Mouse (Mus musculus) mouse embryonic stem cell (cell line): ENCODE results near the gene Kif13a.

Experiments
- in situ Hi-C, 2 experiments: fragments of 300-500 bp; cut with MboI; formaldehyde crosslinking; loops; 1 replicate in 1 of 2; 3 replicates in 1 of 2; pipeline ENCODE4 v1.14.3; 2019 to 2020; ENCODE audit warnings: low sequenced_read_pairs in 2 of 2, low pct_unique_long_range_greater_than_20kb in 1 of 2, mixed read lengths in 1 of 2; ENCODE audit not compliant: unreplicated experiment in 1 of 2

The Kif13a gene

DNA sequence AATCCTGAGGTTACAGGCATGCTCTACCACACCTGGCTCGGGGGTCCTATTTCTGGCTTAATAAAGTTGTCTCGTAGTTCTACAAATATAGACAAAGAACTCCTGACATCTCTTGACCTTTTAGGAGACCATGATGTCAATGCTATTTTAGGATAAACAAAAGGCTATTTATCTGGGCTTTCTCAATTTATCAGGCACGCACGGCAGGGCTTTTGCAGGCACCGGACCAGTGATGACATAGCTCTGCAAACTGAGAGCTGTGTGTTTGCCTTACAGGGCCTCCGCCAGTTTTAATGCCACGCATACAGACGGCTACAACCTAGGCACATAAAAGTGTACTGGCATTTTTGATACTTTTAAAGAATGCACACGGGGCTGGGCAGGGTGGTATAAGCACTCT, 118.0 kb downstream of the Kif13a start:
- in situ Hi-C loops: loop anchor here (10.0 to 25.0 kb wide), 2 partner anchors 201 to 203 kb away; partner anchors contain the start of gene Nhlrc1 (in 2 of the 2)

DNA sequence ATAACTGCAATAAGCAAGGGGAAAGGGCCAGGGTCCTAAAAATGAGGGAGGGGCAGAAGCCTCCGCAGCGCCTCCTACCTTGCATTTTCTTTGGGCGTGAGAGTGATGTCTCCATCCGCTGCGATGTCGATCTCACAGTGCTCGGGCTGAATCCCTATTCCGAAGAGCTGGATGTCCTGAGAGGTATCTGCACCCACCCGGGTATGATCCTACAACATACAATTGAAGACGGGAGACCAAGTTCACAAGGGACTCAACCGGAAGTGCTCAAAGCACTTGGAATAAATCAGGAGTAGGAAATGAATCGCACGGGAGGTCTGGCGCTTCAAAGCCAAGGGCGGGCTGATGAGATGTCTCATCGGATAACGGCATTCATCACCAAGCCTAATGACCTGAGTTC, 119.1 kb downstream of the Kif13a start:
- in situ Hi-C loops: loop anchor here (10.0 to 25.0 kb wide), 2 partner anchors 202 to 204 kb away; partner anchors contain the start of gene Nhlrc1 (in 2 of the 2)

DNA sequence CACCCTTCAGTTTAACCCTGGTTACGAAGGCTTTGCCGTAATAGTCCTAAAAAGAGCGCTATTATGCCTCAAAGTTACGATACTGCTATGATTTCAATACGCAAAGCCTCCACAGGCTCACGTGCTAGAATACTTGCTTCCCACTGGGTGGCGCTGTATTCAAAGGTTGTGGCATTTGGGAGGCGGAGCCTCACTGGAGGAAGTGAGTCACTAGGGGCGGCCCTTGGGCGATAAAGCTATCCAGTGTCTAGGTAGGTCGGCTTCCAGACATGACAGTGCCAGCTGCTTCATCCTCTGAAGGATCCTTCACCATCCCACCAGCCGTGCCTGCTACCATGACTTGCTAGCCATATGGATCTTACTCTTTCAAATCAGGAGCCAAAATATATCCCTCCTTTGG, 119.6 kb downstream of the Kif13a start:
- in situ Hi-C loops: loop anchor here (10.0 to 25.0 kb wide), 2 partner anchors 202 to 205 kb away; partner anchors contain the start of gene Nhlrc1 (in 2 of the 2)

DNA sequence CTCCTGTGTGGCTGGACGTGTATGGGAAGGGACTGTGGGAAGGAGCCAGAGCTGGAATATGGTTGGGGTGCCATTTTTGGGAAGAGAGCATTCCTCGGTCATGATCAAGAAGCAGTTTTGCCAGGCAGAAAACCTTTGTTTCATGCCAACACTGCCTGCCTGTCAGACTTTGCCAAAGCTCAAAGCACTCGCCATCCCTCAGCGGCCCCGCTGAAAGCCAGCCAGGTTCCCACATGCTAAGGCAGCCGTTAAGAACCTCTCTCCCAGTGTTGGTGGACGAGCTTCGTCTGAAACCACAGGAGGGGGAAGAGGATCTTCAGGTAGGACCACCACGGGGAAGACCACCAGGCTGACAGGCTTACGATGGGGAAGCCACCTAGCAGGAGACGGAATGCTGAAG, 121.8 kb downstream of the Kif13a start:
- in situ Hi-C loops: loop anchor here in 1 of 2 experiments (25.0 kb wide), 1 partner anchor 204 kb away; the partner anchor contains the start of gene Nhlrc1

DNA sequence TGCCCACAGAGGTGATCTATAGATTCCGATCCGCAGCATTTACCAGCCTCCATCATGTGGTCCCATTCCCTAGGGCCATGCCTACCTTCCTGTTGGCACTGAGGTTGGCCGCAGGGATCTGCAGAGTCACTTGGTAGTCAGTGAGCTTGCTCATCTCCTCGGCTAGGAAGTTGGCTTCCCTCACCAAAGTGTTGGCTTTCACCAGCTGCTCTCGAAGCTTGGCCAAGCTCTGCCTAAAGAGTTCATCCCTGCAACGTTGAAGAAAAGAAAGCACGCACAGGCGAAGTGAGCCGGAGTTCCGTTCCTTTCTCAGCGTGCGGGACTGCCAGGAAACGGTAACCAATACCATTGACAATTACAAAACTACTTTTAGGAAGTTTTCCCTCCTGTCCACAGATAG, 128.5 kb downstream of the Kif13a start:
- in situ Hi-C loops: loop anchor here in 1 of 2 experiments (25.0 kb wide), 1 partner anchor 211 kb away; the partner anchor contains the start of gene Nhlrc1

DNA sequence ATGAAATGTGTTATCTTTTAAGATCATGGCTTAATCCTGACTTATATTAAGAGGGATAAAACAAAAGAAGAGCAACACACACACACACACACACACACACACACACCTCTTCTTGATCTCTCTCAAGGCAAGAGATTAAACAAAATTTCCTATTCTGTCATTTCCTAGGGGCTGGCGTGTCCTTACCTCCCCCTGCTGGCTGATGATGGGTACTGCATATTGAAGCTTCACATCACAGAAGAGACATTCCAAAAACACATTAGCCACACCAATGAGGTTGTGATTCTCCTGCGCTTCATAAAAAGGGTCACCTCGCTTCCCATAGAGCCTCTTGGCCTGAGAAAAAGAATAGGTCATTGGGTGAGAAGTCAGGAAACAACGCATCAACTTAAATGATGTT, 131.5 kb downstream of the Kif13a start:
- in situ Hi-C loops: no loop called here

DNA sequence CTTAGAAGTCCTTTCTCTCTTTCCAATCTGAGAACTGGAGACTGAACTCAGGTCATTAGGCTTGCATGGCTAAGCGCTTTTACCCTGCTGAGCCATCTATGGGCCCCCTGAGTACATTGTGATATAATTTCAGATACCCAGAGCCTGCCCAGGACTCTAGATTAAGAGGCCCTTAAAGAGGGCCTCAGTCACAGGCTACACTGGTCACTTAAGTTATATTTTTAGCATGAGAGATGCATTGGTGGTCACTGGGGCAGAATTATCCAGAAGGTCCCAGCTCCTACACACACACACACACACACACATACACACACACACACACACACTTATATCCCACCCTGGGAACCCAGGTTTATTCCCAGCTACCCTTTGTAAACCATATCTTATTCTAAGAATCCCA, 133.3 kb downstream of the Kif13a start:
- in situ Hi-C loops: no loop called here

DNA sequence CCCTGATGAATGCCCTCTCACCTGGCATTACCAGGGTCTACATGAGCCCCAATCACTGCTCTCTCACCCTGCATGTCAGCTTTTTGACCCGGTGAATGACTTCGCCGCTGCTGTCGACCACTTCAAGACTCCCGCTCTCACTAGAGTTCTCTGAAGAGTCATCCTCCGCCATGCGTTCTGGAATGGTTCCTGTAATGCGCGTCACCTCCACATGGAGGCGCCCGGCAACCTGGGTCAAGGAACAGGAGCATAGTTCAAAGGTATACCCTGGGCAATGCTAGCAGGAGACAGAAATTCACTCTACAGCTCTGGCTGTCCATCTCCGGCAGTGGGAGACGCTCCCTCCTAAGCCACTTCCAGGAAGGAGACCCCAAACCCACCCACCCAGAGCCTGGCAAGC, 135.8 kb downstream of the Kif13a start:
- in situ Hi-C loops: no loop called here

DNA sequence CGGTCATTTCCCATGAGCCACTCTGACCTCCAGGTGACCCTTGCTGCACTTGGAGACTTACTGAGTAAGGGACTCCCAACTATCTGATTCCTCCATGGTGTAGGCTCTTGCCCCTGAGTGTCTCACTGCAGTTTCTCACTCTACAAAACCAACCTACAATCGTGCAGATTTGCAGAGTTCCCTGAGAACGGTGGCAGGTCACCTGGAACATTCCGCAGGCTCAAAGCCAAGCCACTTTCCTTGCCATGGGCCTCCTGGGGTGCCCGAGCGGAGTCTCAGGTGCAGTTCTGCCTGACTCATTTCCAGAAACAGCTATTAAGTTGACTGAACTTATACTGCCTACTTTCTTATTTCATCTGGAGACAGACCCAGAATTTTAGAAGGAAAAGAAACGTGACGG, 141.2 kb downstream of the Kif13a start:
- in situ Hi-C loops: no loop called here

DNA sequence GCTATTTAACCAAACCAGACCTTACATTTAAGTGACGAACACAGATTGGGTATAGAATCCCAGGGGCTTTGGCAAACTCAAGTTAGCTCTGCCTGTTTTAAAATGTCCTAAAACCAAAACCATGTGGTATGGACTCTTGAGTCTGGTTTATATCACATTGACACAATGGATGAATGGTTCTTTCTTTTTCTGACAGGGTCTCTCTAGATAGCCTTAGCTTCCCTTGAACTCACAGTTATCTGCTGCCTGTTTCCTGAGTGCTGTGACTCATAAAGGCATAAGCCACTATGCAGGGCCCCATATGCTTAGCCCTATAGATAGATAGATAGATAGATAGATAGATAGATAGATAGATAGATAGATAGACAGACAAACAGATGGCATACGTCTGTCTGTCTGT, 142.8 kb downstream of the Kif13a start:
- in situ Hi-C loops: no loop called here

DNA sequence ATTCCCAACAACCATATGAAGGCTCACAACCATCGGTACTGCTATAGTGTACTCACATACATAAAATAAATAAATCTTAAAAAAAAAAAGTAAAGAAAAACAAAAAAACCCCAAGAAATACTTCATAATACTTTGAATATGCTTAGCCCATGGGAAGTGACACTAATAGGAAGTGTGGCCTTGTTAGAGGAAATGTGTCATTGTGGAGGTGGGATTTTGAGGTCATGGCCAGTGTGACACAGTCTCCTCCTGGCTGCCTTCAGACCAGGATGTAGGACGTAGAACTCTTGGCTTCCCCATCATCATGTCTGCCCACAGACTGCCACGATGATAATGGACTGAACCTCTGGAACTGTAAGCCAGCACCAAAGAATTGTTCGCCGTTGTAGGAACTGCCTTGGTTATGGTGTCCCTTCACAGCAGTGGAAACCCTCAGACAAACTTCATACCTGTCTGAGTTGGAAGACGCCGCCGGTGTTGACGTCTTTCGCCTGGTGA, 143.6 kb downstream of the Kif13a start:
- in situ Hi-C loops: no loop called here

DNA sequence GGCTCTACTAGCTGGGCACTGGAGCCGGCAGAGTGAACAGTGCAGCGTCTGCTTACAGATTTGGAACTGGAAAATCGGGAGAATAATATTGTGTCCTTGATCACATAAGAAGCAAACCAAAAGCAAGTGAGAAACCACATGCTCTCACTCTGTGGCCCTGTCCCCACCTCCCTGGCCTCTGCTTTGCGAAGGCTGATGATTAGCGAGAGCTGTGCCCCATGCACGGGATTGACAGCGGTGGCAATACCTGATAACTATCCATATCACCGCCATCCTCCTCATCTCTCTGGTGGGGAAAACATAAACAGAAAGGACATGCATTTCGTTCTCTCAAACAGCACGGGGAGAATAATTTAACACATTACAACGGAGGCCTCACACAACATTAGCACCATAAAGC, 149.3 kb downstream of the Kif13a start:
- in situ Hi-C loops: no loop called here

DNA sequence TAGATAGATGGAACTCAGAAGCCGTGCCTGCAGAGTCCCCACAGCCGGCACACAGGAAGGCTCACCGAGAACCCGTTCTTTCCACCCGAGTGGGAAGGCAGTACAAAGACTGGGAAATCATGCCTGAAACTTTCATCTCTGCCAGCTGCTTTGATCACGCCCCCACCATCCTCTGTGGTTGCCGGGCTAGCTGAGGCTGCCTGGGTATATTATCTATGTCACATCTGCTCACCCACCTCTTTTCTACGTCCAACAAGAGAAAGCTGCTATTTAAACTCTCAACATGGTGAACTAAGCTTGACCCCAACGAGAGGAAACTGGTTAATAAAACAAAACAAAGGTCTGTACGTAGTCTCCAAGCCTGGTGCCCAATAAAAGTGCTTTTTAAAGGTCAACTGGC, 149.8 kb downstream of the Kif13a start:
- in situ Hi-C loops: no loop called here

DNA sequence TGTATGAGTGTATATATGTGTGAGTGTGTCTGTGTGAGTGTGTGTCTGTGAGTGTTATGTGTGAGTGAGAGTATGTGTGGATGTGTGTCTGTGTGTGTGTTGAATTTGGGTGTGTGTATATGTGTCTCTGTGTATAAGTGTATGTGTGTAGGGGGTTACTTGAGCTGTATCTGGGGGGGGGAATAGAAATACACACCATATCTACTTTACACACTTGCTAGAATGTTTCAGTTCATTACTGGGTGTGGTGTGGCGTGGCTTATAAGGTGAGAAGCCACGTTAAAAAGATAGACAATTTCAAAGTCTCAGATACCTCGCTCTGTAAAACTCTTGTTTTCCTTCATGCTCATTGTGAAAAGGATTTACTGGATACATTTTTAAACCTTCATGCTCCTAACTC, 152.2 kb downstream of the Kif13a start:
- in situ Hi-C loops: no loop called here

DNA sequence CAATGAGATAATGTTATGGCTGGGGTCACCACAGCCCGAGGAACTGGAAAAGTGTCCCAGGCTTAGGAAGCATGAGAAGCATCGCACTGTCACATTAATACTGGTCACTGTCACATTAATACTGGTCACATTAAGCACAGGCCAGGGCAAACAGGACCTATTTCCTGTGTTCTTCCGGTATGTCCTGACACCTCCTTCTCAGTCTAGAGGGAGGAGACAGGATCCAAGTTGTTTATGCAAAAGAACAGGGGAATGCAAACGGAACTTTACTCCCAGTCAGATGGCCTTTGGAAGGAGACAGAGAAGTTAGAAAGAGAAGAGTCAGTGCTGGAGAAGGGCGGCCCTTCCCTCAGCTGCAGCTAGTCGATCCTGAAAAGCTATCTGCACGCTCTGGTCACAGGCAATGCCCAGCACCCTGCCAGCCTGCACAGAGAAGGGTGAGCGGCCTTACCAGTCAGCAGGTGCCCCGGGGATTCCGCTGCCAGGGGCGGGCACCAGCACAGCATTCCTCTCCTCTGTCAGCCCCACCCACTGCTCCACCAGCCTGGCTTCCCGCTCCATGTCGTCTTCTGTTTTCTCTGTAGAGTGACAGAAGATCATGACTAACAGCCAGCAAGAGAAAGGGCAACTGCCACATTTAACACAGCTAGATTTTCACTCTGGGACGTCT, 152.9 kb downstream of the Kif13a start:
- in situ Hi-C loops: no loop called here

DNA sequence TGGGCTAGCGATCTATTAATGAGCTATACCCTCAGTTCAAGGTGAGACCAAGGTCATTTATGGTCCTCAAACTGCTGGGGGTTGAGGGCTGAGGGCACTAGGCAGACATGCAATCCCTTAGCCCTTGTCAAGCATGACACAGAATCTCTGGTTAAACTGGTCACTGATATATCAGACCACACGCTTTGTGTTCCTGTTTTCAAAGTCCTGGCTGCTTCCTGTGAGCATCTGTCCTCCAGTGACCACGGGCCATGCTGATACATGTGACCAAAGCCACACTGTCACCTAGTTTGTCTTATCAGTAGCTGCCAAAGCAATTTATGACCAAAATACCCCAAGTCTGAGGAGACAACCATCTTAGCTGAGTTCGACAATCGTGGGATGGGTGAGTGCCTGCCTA, 154.7 kb downstream of the Kif13a start:
- in situ Hi-C loops: no loop called here

DNA sequence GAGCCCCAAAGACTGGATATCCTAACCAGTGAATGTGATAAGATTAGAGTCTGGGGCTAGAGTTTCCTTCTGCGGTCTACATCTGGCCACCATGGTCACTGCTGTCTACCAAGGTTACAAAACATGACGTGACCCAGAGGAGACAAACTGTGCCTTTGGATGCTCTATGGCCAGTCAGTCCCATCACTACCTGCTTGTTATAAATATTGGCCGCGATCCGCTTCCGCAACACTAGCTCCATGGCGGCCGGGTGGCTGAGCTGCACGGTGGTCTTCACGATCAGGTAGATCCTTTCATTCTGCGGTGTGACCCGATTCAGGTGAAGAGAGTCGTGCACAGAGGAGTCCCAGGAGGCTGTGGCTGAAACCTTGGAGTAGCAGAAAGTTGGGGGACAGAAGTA, 157.1 kb downstream of the Kif13a start:
- in situ Hi-C loops: no loop called here

DNA sequence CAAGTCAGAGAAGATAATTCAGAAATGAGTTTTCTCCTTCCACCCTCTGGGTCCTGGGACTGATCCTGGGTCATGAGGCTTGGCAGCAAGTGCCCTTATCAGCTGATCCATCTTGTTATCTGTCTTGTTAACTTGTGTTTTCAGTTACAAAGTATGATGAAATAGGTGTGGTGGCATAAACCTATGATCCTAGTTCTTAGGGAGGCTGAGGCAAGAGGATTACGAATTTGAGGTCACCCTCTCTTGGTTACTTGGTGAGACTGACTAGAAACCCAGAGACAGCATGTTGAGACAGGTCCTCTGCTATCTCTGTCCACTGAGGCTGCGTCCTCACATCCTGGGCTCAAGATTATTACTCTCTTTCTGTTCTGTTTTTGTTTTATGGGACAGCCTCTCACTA, 164.3 kb downstream of the Kif13a start:
- in situ Hi-C loops: no loop called here

DNA sequence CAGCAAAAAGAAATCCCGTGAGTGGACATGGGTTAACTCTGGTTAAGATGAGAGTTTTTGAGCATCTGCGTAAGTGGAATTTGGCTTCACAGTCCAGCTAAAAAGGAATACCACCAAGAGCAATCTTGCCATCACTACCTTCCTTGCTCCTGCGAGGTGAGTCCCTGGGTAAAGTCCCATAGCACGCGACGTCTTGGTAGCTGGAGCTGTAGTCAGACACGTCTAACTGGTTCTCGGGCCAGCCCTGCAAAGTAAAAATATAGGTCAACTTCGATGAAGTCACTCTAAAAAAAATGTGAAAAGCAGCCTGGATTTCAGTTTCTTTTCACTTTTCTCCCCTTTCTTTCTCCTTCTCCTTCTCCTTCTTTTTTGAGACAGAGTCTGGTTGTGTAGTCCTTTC, 166.5 kb downstream of the Kif13a start:
- in situ Hi-C loops: no loop called here

DNA sequence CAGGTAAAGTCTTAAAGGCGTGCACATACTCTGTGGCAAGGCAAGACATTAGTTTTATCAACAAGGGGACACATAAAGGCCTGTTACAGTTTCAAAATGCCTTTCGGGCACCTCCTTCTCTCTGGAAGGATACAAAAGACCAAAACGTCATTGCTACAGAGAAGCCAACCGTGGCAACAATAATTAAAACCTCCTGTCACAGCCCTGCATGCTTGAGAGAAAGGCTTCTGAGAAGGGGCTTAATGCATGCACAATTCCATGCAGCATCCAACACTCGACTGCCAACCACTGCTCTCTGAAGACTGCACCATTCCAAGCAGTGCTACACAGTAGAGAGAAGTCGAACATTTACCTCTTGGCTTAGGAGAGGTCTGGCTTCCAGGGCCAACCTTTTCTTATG, 168.7 kb downstream of the Kif13a start:
- in situ Hi-C loops: no loop called here
